Mouse (Mus musculus): Measurements from ENCODE around the gene Mroh8. TPM values are rescaled to one million over a fixed set of nuclear protein-coding genes. Genes with fewer than 3 reads are reported as not detected.

Mroh8 gene
- total and polyA plus RNA-seq, 3 experiments = 0.15 to 0.18 TPM; not detected in 1

- no peaks in the 10 kb centered on the region for H3K9me3 ChIP-seq (replicated peaks; ENCODE audit: insufficient read depth, low read length)
- TF ChIP-seq SIN3A (IDR thresholded peaks at IDR 0.05; ENCODE audit: low read length) = no peak
- TF ChIP-seq NELFE (IDR thresholded peaks at IDR 0.05; ENCODE audit: low read depth, low read length) = no peak
- TF ChIP-seq NRF1 (IDR thresholded peaks at IDR 0.05; ENCODE audit: insufficient read depth, low read depth, low read length, poor library complexity, severe bottlenecking) = no peak
- TF ChIP-seq ZKSCAN1 (IDR thresholded peaks at IDR 0.05; ENCODE audit: low read depth, low read length) = no peak
- no peak overlapping the region for H3K27ac ChIP-seq (ENCODE audit: control insufficient read depth, low read depth, low read length)
- peaks cover 0 to 7% of the 10 kb centered on the region in 2 experiments; a peak in 2 of 4 replicates for H3K4me1 ChIP-seq (ENCODE audit: control insufficient read depth in 1 of 2, insufficient read depth in 2 of 2, low read length in 2 of 2)
- H3K9ac ChIP-seq (ENCODE audit: control insufficient read depth, low read depth, low read length, poor library complexity, severe bottlenecking) = no peak overlapping the region
- DNase-seq (ENCODE audit: low read depth, low spot score) = no peak
- H3K27me3 ChIP-seq (ENCODE audit: control insufficient read depth in 1 of 2, insufficient read depth in 2 of 2, low read length in 2 of 2) = peaks cover 6 to 7% of the 10 kb centered on the region in 2 experiments; a peak in 3 of 4 replicates
- no peak overlapping the region for H3K4me3 ChIP-seq (ENCODE audit: control insufficient read depth in 1 of 2, insufficient read depth in 1 of 2, low read depth in 2 of 2, low read length in 2 of 2)
- no peaks in the 10 kb centered on the region for H3K79me2 ChIP-seq (ENCODE audit: control insufficient read depth, insufficient read depth, low read length, poor library complexity)
- no peaks in the 10 kb centered on the region; a peak in 1 of 4 replicates for H3K36me3 ChIP-seq (ENCODE audit: control insufficient read depth in 1 of 2, insufficient read depth in 2 of 2, low read length in 2 of 2)
Measured at GRCm38 (mm10) chr2:157248111-157248510, 31.2 kb downstream of the Mroh8 start.

DNA sequence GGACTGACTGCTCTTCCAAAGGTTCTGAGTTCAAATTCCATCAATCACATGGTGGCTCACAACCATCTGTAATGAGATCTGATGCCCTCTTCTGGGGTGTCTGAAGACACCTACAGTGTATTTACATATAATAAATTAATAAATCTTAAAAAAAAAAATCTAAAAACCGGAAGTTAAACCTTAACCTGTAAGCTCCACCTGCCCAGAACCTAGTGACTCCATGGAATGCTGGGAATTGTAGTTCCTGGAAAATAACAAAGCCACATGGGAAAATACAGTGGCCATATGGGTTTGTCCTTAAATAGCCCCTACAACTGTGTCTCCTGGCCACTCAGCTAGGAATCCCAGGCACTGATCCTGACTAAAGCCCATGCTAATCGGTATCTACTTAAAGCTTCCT lies 33.7 kb downstream of the Mroh8 start:
- no peak for DNase-seq (ENCODE audit: low read depth, low spot score)
- peak; percentile 40; the same call in 1 of the 2 replicates for TF ChIP-seq KAT2A (conservative IDR thresholded peaks at IDR 0.05; ENCODE audit: low read depth, low read length)
- TF ChIP-seq MAX (IDR thresholded peaks at IDR 0.05; ENCODE audit: low read length) = no peak
- TF ChIP-seq HCFC1 (IDR thresholded peaks at IDR 0.05; ENCODE audit: low read depth, low read length) = peak; percentile 87
- TF ChIP-seq ZNF384 (IDR thresholded peaks at IDR 0.05; ENCODE audit: low read depth, low read length) = peak; percentile 76
- Histone ChIP-seq H3K36me3 (ENCODE audit: control insufficient read depth in 1 of 2, insufficient read depth in 2 of 2, low read length in 2 of 2) (no peaks in the 10 kb centered on the region; a peak in 1 of 4 replicates), H3K27me3 (ENCODE audit: control insufficient read depth in 1 of 2, insufficient read depth in 2 of 2, low read length in 2 of 2) (peaks cover 0 to 3% of the 10 kb centered on the region in 2 experiments; a peak in 1 of 4 replicates), H3K79me2 (ENCODE audit: control insufficient read depth, insufficient read depth, low read length, poor library complexity) (no peaks in the 10 kb centered on the region), H3K4me3 (ENCODE audit: control insufficient read depth in 1 of 2, insufficient read depth in 1 of 2, low read depth in 2 of 2, low read length in 2 of 2) (no peak overlapping the region), H3K9ac (ENCODE audit: control insufficient read depth, low read depth, low read length, poor library complexity, severe bottlenecking) (no peak overlapping the region), H3K9me3 (replicated peaks; ENCODE audit: insufficient read depth, low read length) (no peaks in the 10 kb centered on the region), H3K4me1 (ENCODE audit: control insufficient read depth in 1 of 2, insufficient read depth in 2 of 2, low read length in 2 of 2) (peaks cover 0 to 7% of the 10 kb centered on the region in 2 experiments; a peak in 2 of 4 replicates), H3K27ac (ENCODE audit: control insufficient read depth, low read depth, low read length) (no peak overlapping the region)

DNA sequence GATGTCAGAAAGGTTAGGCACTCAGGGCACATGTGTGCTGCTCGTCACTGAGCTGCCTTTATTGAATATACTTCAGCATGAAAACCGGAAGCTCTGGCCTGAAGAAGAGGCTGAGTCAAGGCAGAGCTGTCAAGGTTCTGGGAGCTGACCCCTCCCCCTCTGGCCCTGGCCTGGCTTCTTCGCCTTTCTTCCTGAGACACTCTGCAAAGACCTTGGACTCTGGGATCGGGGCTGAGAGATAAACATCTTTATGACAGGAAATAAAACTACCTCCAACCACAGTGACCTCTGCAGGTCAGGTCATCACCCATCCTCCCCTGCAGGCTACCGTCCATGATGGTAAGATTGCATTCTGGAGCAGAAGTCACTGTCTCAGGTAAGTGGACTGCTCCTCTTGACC lies 34.3 kb downstream of the Mroh8 start:
- Histone ChIP-seq H3K9ac (ENCODE audit: control insufficient read depth, low read depth, low read length, poor library complexity, severe bottlenecking) (no peak overlapping the region), H3K79me2 (ENCODE audit: control insufficient read depth, insufficient read depth, low read length, poor library complexity) (no peaks in the 10 kb centered on the region), H3K4me3 (ENCODE audit: control insufficient read depth in 1 of 2, insufficient read depth in 1 of 2, low read depth in 2 of 2, low read length in 2 of 2) (peak overlapping the region in 1 of 2 experiments; percentile 1; a peak in 1 of 4 replicates), H3K4me1 (ENCODE audit: control insufficient read depth in 1 of 2, insufficient read depth in 2 of 2, low read length in 2 of 2) (peaks cover 0 to 7% of the 10 kb centered on the region in 2 experiments; a peak in 2 of 4 replicates), H3K9me3 (replicated peaks; ENCODE audit: insufficient read depth, low read length) (no peaks in the 10 kb centered on the region), H3K36me3 (ENCODE audit: control insufficient read depth in 1 of 2, insufficient read depth in 2 of 2, low read length in 2 of 2) (no peaks in the 10 kb centered on the region; a peak in 1 of 4 replicates), H3K27ac (ENCODE audit: control insufficient read depth, low read depth, low read length) (no peak overlapping the region), H3K27me3 (ENCODE audit: control insufficient read depth in 1 of 2, insufficient read depth in 2 of 2, low read length in 2 of 2) (peaks cover 0 to 3% of the 10 kb centered on the region in 2 experiments; a peak in 1 of 4 replicates)
- TF ChIP-seq CHD1 (IDR thresholded peaks at IDR 0.05; ENCODE audit: low read depth, low read length) = no peak
- DNase-seq (ENCODE audit: low read depth, low spot score) = peak; percentile 17
